Mouse (Mus musculus) urinary bladder, postnatal 14 days (tissue): ENCODE measurements around the gene Ifnk.

Experiments
- DNase-seq: peaks from one replicate; pipeline ENCODE4 v3.0.0; 2021; ENCODE audit warnings: low spot score

Ifnk gene

DNA sequence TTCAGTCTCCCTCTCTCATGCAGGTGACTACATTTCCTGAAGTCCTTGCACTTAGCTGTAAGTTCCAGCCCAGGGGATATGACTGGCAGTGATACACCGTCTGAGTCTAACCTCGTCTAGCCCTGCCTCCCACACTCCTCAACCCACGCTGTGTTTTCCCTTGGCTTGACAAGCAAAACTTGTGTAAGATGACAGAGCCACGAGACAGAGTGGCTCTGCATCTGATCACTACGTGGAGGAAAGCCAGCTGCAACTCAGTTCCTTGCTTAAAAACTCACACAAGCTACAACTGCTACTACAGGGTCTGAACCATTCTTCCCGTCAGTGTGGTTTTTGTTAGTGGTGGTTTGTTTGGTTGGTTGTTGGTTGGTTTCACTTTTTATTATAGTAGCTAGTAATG, 11.5 kb upstream of the Ifnk start:
- DNase-seq: no peak

DNA sequence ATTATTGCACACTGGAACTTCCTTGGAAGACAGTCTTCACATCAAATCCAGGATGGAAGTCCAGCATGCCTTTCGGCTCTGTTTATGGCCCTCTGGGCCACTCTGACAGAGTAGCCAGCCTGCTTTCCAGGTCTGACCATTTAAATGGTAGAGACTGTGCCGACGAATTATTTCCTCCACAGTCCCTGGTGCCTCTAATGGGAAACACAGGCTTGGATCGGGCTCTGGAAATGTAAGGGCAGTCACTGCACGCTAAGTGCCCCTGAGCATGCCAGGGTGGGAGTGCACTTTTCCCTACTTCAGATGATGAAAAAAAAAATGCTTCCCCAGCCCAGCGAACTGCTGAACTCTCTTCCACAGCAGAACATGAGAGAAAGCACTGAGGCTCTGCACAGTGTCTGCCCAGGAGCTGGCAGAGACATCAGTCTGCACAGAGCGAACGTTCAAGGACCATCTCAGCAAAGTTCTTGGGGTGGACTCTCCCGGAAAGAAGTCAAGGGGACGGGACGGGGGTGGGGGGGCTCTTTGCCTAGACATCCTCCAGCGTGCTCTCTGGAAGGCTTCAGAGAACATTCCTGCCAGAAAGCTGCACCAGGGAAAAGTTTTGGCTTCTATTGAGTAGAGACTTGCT, 8.3 kb upstream of the Ifnk start:
- no peak for DNase-seq

DNA sequence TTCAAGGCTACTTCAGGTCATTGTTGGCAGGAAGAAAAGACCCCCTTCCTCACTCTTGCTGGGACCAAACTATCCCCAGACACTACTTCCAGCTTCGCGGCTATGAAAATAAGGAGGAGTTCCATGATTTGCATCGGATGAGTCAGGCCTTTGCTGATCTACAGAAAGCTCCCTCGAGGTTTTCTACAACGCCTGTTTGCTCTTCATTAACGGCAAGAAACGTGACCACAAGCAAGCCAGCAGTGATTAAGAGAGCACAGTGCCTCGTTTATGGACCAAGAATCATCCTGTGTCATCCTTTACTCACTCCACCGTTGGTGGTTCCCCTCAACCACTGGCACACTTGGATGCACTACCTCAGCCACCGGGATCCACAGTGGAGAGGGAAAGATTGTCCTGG, 6.1 kb upstream of the Ifnk start:
- no peak for DNase-seq

DNA sequence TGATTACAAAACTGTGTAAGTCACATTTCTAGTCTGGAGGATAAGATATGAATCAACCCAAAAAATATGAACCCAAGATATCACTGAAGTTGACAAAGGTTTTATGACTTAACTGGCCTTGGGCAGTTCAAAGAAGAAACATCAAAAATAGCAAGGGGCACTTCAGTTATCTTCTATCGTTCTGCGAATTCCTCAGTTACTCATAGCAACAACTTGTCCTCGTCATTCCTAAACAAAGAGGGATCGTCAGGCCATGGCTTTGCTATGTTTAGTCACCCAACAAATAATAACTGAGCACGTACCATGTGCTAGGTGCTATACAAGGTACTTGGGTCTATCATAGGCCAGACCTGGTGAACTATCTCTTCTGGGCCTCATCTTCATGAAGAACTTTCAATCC, 5.3 kb upstream of the Ifnk start:
- DNase-seq: no peak

DNA sequence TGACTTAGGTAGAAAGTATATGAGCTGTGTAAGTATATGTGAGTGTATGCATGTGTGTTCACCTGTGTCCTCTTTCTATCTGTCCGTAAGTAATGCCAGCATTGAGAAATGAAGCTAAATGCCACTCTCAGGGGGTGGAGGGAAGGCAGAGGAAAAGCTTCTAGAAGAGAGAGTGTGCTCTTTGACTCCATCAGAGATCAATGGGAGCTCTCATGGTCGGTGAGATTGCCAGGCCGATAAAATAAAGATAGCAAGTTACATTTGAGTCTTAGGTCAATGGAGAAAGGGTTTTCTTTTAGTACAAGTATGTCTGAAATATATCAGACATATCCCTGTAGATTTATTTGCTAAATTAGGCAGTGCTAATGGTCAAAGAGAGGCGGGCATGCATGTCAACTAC, 3.5 kb upstream of the Ifnk start:
- no peak for DNase-seq

DNA sequence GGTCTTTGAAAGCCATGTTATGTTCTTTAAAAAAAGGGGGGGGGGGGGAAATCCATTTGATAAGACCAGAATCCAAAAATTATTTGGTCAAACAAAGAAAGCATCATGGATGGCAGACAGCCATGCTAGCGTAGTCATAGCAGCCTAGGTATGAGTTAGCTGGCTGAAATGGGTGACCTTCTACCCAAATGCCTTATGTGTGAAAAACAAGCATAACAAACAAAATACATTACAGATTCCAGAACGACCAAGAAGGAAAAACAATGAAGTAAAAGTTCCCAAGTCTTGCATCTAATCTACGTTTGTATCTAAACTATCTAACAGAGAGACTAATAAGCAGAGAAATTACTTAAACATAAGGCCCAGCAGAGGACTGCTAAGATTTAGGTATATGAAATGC, 1.1 kb upstream of the Ifnk start:
- DNase-seq: no peak

DNA sequence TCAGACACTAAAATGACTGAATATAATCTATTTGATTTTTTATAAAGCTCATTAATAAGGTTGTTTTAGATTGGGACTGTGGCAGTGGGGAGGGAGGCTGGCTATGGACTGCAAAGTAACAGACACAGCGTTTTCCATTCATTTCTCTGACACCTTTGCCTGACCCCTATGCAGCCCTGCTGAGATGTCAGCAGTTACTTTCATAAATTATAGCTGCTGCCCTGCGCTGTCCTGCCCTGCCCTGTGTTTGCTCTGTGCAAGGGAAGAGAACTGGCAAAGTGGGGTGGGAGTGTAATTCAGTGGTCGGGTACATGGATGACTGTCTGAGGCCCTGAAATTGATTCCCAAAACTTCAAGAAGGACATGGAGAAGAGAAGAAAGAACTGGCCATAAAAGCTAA, 2.2 kb downstream of the Ifnk start:
- DNase-seq: no peak

DNA sequence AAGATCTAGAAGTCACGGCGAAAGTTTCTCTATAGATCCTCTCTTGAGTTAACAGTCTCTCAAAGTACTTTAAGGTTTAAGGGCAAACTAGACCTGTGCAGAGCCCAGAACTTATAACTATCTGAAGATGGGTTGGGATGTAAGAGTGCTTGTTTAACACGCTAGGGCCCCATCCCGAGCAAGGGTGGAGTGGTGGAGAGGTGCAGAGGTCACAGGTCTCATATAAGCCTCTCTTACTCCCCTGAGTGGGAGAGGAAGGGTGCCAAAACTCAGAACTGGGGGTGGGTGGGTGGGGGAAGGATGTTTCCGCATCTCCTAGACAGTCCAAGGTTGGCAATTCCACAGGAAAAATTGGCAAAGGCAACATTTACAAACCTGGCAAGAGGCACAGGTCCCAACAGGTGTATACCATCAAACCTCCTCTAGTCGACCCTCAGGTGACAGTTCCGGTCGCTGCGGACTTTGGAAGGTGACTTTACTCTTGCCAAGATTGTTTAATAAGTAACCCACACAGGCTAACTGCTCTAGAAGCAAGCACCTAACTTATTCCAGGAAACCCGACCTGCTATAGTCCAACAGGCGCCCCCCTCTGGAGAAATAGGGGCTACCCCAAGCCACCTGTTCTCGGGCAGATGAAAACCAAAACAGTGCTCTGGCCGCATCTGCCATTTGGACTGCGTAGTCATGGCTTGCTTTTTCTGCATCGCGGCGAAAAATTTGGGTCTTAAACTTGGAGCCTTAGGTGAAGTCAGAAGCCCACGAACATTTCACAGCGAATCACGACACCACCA, 3.5 kb downstream of the Ifnk start:
- peak; percentile 65 for DNase-seq

DNA sequence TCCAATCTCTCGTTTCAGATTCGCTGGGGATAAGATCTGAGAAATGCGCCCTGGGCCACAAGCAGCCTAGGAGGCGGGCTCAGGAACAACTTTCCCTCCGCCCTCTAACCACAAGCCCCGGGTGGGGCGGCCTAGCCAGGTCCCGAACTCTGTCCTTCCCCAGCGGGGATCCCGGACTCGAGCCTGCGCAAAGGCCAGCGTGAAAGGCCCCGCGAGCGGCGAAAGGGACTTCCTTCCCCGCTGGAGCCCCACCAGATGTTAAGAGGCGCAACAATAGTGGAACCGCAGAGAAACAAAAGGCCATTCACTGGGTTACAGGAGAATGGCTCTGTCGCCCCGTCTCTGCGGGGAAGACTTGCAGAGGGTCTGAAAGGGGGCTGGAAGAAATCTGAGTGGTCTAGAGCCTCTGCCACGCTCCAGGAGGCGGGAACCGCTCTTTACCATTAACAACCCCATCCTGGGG, 4.3 kb downstream of the Ifnk start:
- DNase-seq: peak; percentile 75

DNA sequence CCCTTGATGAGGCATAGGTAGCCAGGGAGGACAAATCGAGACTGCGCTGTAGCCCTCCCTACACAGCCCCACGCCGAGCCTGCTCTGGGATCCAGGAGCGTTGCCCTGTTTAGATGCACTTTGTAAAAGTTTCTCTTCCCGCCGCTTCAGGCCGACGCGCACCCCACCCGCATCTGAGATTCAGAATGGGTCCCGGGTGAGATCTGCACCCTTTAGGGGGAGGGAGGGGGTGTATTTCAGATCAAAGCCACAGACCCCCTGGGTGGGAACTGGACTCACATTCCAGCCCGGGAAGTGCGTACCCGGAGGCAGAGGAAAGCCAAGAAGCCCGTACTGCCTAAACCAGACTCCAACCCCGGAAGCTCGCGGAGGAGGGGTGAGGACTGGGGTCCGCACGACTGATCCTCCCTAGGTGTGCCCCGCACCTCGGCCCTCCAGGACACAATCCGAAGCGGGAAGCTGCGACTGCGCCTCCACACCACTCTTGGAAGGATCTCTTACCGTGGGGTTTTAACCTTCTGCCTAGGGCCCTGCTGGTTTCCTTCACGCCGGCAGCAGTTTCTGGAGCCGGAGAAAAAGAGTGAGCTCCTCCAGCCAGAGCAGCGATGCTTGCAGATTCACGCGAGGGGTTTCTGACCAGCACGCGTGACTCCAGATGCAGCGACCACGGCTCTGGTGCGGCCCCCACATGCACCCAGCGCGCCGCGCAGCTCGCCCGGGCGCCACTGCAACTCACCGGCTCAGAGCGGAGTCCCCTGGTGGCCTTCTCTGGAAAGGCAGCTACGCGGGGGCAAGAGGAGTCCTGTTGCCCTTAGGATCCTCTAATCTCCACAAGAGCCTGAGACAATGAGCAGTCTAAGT, 5.1 kb downstream of the Ifnk start, which contains the start of gene Mob3b:
Mob3b (minus strand) TSS at position 734 of the 861 bp plus-strand sequence.
- peak; percentile 89 for DNase-seq

DNA sequence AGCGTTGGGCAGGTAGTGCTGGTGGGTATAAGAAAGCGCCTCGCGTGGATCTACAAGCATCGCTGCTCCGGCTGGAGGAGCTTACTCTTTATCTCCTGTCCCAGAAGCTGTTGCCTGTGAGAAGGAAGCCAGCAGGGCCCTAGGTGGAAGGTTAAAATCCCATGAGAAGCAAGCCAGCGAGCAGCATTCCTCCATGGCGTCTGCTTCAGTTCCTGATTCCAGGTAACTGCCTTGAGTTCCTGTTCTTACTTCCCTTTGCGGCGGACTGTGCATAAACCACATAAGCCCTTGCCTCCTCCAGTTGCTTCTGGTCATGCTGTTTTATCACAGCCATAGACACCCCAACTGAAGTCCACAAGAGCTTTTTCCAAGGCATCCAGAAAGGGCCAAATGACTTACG, 6.0 kb downstream of the Ifnk start:
- DNase-seq: no peak

DNA sequence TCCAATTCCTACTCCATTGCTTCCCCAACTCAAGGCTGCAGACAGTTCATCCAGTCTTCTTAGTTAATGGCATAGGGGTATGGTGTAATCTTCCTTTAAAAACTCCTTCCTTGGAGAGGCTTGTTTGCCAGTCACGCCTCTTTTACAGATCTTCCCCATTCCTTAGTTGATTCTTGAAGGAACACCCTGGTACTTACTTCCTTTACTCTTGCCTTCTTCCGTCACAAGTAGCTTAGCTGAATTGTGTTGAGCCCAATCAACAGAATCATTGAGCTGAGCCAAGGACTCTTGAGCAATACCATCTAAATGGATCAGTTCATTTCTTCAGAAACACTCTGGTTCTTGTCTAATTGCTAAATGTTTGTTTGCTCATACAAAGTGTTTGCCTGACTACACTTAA, 13.4 kb downstream of the Ifnk start:
- no peak for DNase-seq

DNA sequence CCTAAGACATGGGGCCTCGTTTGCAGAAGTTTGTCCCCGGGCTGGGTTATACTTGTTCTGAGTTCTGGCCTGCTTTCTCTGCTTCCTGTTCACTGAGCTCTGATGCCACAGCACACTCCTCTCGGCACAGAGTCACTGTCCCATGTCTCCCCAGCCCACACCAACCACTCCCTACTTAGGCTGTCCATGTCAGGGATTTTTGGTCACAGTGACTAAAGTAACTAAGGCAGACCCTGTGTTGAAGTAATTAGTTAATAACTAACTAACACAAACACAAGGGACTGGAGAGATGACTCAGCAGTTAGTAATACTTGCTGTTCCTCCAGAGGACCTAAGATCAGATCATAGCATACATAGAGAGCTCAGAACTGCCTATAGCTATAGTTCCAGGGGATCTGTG, 14.1 kb downstream of the Ifnk start:
- DNase-seq: no peak

DNA sequence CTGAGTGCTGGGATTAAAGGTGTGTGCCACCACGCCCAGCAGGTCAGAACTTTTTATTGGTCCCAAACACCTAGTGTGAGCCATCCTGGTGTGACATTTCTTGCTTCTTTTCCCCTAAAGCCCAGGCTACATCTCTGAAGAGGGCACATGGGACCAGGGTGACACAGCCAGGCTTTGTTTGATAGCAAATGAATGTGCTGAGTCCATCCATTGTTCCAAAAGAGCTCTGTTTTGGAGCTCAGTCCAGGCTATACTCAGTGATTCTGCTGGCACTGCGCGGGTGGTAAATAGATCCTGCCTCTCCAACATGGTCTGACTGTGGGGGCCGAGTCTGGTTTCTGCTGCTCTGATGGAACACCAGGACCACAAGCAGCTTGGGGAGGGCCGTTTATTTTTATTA, 16.0 kb downstream of the Ifnk start:
- DNase-seq: no peak

DNA sequence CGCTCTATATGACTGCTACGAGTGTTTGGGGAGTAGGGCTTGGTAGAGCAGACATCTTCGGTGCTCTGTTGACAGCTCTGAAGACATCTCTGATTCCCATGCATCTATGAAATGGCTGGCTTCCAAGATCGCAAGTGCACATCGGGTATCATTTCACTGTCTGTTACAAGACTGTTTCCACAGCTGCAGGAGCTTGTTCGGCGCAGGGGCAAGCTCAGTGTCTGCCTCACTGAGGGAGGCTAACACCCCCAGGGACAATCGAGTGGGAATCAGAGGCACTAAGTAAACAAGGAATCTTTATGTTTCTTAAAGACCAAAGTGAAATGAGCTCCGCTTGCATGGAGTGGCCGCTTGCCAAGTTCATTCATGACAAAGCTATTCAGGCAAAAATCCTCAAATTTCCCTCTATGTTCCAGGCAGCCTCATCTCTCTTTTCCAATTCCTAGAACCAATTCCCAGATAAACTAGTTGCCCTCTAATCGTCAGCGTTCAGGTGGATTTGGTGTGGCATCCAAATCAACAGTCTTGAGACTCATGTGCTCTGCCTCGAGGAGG, 17.8 kb downstream of the Ifnk start:
- no peak for DNase-seq

DNA sequence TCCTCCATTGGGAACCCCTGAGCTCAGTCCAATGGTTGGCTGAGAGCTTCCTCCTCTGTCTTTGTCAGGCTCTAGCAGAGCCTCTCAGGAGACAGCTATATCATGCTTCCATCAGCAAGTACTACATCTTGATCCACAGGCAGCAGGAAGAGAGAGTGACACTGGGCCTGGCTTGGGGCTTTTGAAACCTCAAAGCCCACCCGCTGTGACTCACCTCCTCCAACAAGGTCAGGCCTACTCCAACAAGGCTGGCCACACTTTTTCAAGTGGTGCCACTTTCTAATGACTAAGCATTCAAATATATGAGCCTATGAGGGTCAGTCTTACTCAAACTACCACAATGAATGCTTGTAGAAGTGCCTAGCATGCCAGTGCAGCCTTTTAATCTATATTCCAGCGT, 20.6 kb downstream of the Ifnk start:
- no peak for DNase-seq

DNA sequence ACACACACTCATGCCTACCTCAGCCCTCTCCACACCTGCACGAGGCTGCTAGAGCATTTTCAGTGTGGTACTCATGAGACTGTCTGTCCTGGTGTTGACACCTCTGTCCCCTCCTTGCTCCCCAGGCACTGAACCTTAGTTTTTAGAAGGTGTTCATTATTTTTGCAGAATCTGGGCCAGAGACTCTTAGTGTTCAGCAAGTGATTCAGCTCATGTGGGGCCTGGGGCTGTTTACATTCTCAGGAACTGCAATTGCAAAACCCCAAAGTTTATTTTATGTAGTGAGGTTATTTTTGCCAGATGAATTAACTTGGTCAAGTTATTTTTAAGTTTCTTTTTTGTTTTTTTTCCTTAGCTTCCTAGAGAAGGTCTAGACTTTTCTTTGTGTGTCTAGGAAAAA, 21.7 kb downstream of the Ifnk start:
- no peak for DNase-seq

DNA sequence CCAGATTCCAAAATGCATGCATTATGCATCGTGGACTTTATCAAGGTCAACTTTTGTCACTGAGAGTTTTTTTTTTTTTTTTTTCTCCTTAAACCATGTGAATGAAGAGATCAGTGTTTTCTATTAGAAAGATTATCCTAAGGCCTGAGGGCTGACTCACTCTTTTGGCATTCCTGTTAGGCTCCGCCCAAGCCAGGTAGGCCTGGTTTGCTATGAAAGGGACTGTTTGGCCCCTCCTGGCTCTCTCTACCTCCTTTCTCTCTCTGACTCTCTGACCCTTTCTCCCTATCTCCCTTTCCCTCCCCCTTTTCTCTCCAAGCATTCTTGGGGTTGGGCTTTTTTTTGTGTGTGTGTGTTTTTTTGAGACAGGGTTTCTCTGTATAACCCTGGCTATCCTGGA, 23.7 kb downstream of the Ifnk start:
- no peak for DNase-seq

DNA sequence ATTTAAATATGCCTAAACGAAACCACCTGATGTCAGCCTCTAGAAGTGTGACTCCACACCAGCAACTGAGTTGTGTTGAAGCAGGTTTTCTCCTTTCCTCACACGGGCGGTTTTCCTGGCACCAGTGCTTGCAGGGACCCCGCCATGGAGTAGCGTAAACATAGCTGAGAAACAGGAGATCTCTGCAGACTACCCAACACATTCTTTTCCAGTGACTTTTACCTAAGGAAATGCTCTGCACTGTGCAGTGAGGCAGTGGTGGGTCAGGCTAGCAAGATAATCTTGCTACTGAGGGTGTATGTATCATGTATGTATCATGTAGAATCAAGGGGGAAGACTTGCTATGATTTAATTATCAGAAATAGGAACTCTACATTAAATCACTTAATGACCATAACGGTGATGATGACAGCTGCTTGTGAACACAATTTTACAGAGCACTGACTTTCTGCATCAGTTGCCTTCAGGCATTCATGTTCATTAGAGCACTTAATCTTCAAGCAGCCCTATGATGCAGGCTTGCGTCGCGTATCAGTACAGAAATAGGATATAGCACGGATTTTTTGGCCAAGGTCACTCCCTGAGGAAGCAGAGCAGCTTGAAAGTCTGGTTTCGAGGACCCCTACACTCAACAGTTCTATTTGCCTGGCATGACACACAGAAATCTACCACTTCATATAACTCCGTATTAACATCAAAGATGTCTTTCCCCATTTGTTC, 26.2 kb downstream of the Ifnk start:
- DNase-seq: no peak

DNA sequence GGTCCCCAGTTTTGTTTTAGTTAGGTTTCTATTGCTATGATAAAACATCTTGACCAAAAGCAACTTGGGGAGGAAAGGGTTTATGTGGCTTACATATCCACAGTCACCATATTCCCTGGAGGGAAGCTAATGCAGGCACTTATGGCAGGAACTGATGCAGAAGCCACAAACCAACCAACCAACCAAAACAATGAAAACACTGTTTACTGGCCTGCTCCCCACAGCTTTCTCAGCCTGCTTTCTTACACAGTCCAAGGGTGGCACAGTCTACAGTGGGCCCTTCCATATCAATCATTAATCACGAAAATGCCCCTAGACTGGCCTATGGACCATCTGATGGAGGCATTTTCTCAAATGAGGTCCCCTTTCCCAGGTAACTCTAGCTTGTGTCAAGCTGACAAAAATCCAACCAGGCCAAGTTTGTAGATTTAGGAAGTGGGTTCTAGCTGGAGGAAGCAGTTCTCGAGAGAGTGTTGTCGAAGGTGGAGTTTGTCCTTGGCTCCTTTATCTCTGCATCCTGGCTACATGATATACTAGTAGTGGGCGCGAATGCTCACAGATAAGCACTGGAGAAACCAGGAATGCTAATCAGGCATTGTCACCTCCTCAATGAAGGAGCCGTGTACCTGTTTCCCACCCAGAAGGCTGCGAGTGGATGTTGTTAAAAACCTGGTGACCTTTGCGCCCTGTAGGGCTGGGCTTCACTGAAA, 35.9 kb downstream of the Ifnk start:
- no peak for DNase-seq

DNA sequence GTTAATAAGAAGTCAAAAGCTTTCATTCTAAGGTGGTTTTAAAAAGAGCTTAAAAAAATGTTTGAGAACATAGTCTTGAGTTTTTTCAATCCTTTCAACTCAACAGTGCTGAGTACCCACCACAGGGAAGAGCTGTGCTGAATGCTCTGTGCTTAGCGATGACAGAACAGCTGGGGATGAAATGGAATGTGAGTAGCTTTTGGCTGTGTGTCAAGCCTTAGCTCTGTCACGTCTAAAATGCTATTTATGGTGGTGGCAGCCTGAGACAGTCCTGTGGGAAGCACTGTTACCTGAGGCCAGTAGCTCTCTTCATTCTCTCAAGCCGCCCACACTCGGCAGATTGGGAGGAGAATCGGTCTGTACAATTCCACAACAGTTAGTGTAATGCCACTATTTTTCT, 37.9 kb downstream of the Ifnk start:
- DNase-seq: no peak
